Mouse (Mus musculus) heart, embryonic 16.5 days (tissue): Measurements from ENCODE around the gene Opa1. TPM values are rescaled to one million over a fixed set of nuclear protein-coding genes. Genes with fewer than 3 reads are reported as not detected.

Source experiments
- ATAC-seq: fragments of 200-750 bp; cut with Nextera tagmentation; replicated peaks from 2 replicates; pipeline ENCODE4 v1.8.0; 2017; ENCODE audit warnings: moderate number of reproducible peaks; ENCODE audit not compliant: insufficient read depth, low FRiP score; ENCODE audit errors: extremely low read depth
- H3K27ac ChIP-seq: fragments of 300-500 bp; sonication (generic); 2 replicates; pipeline ENCODE4 v1.5.1; 2014; ENCODE audit warnings: mild to moderate bottlenecking, low read length, control low read depth, moderate library complexity
- H3K27me3 ChIP-seq: fragments of 300-500 bp; sonication (generic); 2 replicates; pipeline ENCODE4 v1.6.1; 2014; ENCODE audit warnings: low read length, mixed read lengths; ENCODE audit not compliant: control insufficient read depth, insufficient read depth
- H3K36me3 ChIP-seq: fragments of 300-500 bp; sonication (generic); 2 replicates; pipeline ENCODE4 v1.6.1; 2014; ENCODE audit not compliant: control insufficient read depth, insufficient read depth
- H3K4me1 ChIP-seq: fragments of 300-500 bp; sonication (generic); 2 replicates; pipeline ENCODE4 v1.6.1; 2014; ENCODE audit warnings: low read length, mixed read lengths; ENCODE audit not compliant: control insufficient read depth, insufficient read depth
- H3K4me2 ChIP-seq: fragments of 300-500 bp; sonication (generic); 2 replicates; pipeline ENCODE4 v1.6.1; 2014; ENCODE audit warnings: low read depth, mild to moderate bottlenecking, control low read depth, low read length
- H3K4me3 ChIP-seq: fragments of 300-500 bp; sonication (generic); 2 replicates; pipeline ENCODE4 v1.5.1; 2014; ENCODE audit warnings: mild to moderate bottlenecking, control low read depth, low read length
- H3K9ac ChIP-seq: fragments of 300-500 bp; sonication (generic); 2 replicates; pipeline ENCODE4 v1.6.1; 2014; ENCODE audit warnings: low read length, control low read depth
- H3K9me3 ChIP-seq: fragments of 300-500 bp; sonication (generic); replicated peaks from 2 replicates; pipeline ENCODE4 v1.6.1; 2016; ENCODE audit warnings: low read length; ENCODE audit not compliant: control insufficient read depth
- WGBS: fragments of 180-500 bp; shearing (Covaris S2); extraction: QIAGEN DNeasy Blood & Tissue Kit; methylation state at CpG from one replicate; pipeline ENCODE4 v1.1.7; 2014; 5-methylcytosine and 5-hydroxymethylcytosine counted together
- polyA plus RNA-seq: library from polyadenylated mRNA; unstranded; fragments of >200 nt; fragmentation: Nextera tagmentation; extraction: Ambion mirVana; gene quantifications from 2 replicates; pipeline ENCODE4 v1.2.1, GENCODE M21; 2015

The Opa1 gene
- 42.0 and 44.9 TPM in 2 replicates for polyA plus RNA-seq

GRCm38 (mm10) chr16:29579167-29579786, at the start of gene Opa1:
Gene Opa1, plus strand, starts transcription at chr16:29579334.
- Histone ChIP-seq H3K27ac (peak within 1 kb of the TSS; percentile 78), H3K9me3 (no peaks in the 10 kb centered on the region), H3K4me3 (peak within 1 kb of the TSS; percentile 98), H3K4me2 (peak within 1 kb of the TSS; percentile 73), H3K9ac (peak within 1 kb of the TSS; percentile 98), H3K4me1 (peaks cover 6% of the 10 kb centered on the region), H3K27me3 (no peaks in the 10 kb centered on the region), H3K36me3 (no peaks in the 10 kb centered on the region)
- under 1% methylated on average over 39 of the region's 39 CpGs for WGBS
- ATAC-seq: peak; percentile 99

GRCm38 (mm10) chr16:29533641-29534040, 45.5 kb upstream of the Opa1 start:
- Histone ChIP-seq H3K36me3 (no peaks in the 10 kb centered on the region), H3K9ac (no peak overlapping the region), H3K27ac (no peak overlapping the region), H3K4me3 (no peak overlapping the region), H3K9me3 (no peaks in the 10 kb centered on the region), H3K4me1 (no peaks in the 10 kb centered on the region), H3K27me3 (no peaks in the 10 kb centered on the region), H3K4me2 (no peak overlapping the region)
- no peak for ATAC-seq
- 63% methylated on average over 6 of the region's 6 CpGs for WGBS

- Histone ChIP-seq H3K9ac (no peak overlapping the region), H3K4me1 (no peaks in the 10 kb centered on the region), H3K4me2 (no peak overlapping the region), H3K36me3 (no peaks in the 10 kb centered on the region), H3K27ac (no peak overlapping the region), H3K27me3 (no peaks in the 10 kb centered on the region), H3K9me3 (no peaks in the 10 kb centered on the region), H3K4me3 (no peak overlapping the region)
- 89% methylated on average over 4 of the region's 4 CpGs for whole genome bisulfite sequencing
- ATAC-seq: no peak
Measured at GRCm38 (mm10) chr16:29535866-29536265, 43.3 kb upstream of the Opa1 start.

GRCm38 (mm10) chr16:29536411-29537204, 42.5 kb upstream of the Opa1 start:
- Histone ChIP-seq H3K27me3 (no peaks in the 10 kb centered on the region), H3K9me3 (no peaks in the 10 kb centered on the region), H3K4me1 (no peaks in the 10 kb centered on the region), H3K4me3 (no peak overlapping the region), H3K36me3 (no peaks in the 10 kb centered on the region), H3K9ac (no peak overlapping the region), H3K27ac (no peak overlapping the region), H3K4me2 (no peak overlapping the region)
- ATAC-seq: no peak
- 63% methylated on average over 15 of the region's 15 CpGs for WGBS

- no peaks in the 10 kb centered on the region for H3K36me3 ChIP-seq
- ATAC-seq: no peak
- no peaks in the 10 kb centered on the region for H3K4me1 ChIP-seq
- H3K4me2 ChIP-seq: no peak overlapping the region
- H3K9ac ChIP-seq: no peak overlapping the region
- H3K9me3 ChIP-seq: no peaks in the 10 kb centered on the region
- no peak overlapping the region for H3K27ac ChIP-seq
- no peak overlapping the region for H3K4me3 ChIP-seq
- H3K27me3 ChIP-seq: no peaks in the 10 kb centered on the region
Measured at GRCm38 (mm10) chr16:29539906-29540305, 39.2 kb upstream of the Opa1 start.

GRCm38 (mm10) chr16:29541261-29541683, 37.9 kb upstream of the Opa1 start:
- 56% methylated on average over 11 of the region's 11 CpGs for WGBS
- Histone ChIP-seq H3K27ac (no peak overlapping the region), H3K4me1 (no peaks in the 10 kb centered on the region), H3K36me3 (no peaks in the 10 kb centered on the region), H3K4me3 (no peak overlapping the region), H3K27me3 (no peaks in the 10 kb centered on the region), H3K9me3 (no peaks in the 10 kb centered on the region), H3K9ac (no peak overlapping the region), H3K4me2 (peak overlapping the region; percentile 27; the same call in 1 of the 2 replicates)
- ATAC-seq: no peak

- Histone ChIP-seq H3K4me3 (no peak within 1 kb of the TSS), H3K36me3 (no peaks in the 10 kb centered on the region), H3K9me3 (no peaks in the 10 kb centered on the region), H3K27me3 (no peaks in the 10 kb centered on the region), H3K9ac (no peak within 1 kb of the TSS), H3K27ac (no peak within 1 kb of the TSS), H3K4me2 (no peak within 1 kb of the TSS), H3K4me1 (no peaks in the 10 kb centered on the region)
- WGBS: 80% methylated on average over 11 of the region's 11 CpGs
- ATAC-seq: no peak
Measured at GRCm38 (mm10) chr16:29544829-29545228, 34.3 kb upstream of the Opa1 start, which contains the start of gene Atp13a4. Gene Atp13a4, minus strand, starts transcription at chr16:29544864.

- no peak for ATAC-seq
- H3K4me2 ChIP-seq: no peak overlapping the region
- no peak overlapping the region for H3K9ac ChIP-seq
- H3K4me1 ChIP-seq: no peaks in the 10 kb centered on the region
- no peak overlapping the region for H3K4me3 ChIP-seq
- H3K36me3 ChIP-seq: no peaks in the 10 kb centered on the region
- WGBS: 77% methylated on average over 5 of the region's 5 CpGs
- no peaks in the 10 kb centered on the region for H3K9me3 ChIP-seq
- peaks cover 2% of the 10 kb centered on the region; the same call in 1 of the 2 replicates for H3K27me3 ChIP-seq
- no peak overlapping the region for H3K27ac ChIP-seq
Measured at GRCm38 (mm10) chr16:29559667-29560066, 19.5 kb upstream of the Opa1 start.

- ATAC-seq: 0 out of 2 replicates have a peak, but pooled peaks have one; percentile 23
- H3K9me3 ChIP-seq: no peaks in the 10 kb centered on the region
- H3K27ac ChIP-seq: no peak overlapping the region
Measured at GRCm38 (mm10) chr16:29560454-29560853, 18.7 kb upstream of the Opa1 start.

More at GRCm38 (mm10) chr16:29560454-29560853, 18.7 kb upstream of the Opa1 start:
- peak overlapping the region; percentile 52; the same call in 1 of the 2 replicates for H3K9ac ChIP-seq
- peak overlapping the region; percentile 73 for H3K4me2 ChIP-seq
- peaks cover 2% of the 10 kb centered on the region; the same call in 1 of the 2 replicates for H3K27me3 ChIP-seq
- WGBS: 26% methylated on average over 10 of the region's 10 CpGs
- H3K4me3 ChIP-seq: peak overlapping the region; percentile 40
- no peaks in the 10 kb centered on the region for H3K4me1 ChIP-seq
- H3K36me3 ChIP-seq: no peaks in the 10 kb centered on the region
